Mouse (Mus musculus) kidney, adult 2 months (tissue): ENCODE data around the gene Hipk2.

ENCODE experiments used
- CTCF ChIP-seq: fragments of 200-500 bp; conservative IDR thresholded peaks from 2 replicates; pipeline ENCODE4 v1.5.1; 2011; ENCODE audit warnings: low read depth, mild to moderate bottlenecking, control low read depth, low read length, moderate library complexity, mixed read lengths; ENCODE audit not compliant: insufficient read depth, insufficient read length
- POLR2A ChIP-seq: fragments of 200-500 bp; IDR thresholded peaks from one replicate; pipeline ENCODE4 v1.6.1; 2011; ENCODE audit warnings: low read depth, low read length, control low read depth

- TF ChIP-seq POLR2A (no peak), CTCF (no peak)
Measured at GRCm38 (mm10) chr6:38841551-38841950, 34.4 kb downstream of the Hipk2 start.
